Mouse (Mus musculus) bone marrow, adult 2 months (tissue): ENCODE measurements around the gene Gm26897.

Source experiments
- CTCF ChIP-seq: fragments of 200-500 bp; IDR thresholded peaks from 2 replicates; pipeline ENCODE4 v1.5.1; 2011; ENCODE audit warnings: low read length, control low read depth; ENCODE audit not compliant: control insufficient read depth, insufficient read depth
- POLR2A ChIP-seq: fragments of 200-500 bp; IDR thresholded peaks from 2 replicates; pipeline ENCODE4 v1.6.1; 2011; ENCODE audit warnings: low read depth, mild to moderate bottlenecking, control low read depth, low read length, borderline replicate concordance; ENCODE audit not compliant: control insufficient read depth

- TF ChIP-seq POLR2A (no peak), CTCF (no peak)
Measured at GRCm38 (mm10) chr5:111741352-111741751, 7.6 kb downstream of the Gm26897 start.
